In genomic region chr16:8409197-8409596, GRCm38 (mm10) we compare ENCODE assay signal across 9 mouse cellular contexts. TPM values are rescaled to one million over a fixed set of nuclear protein-coding genes. Genes with fewer than 3 reads are reported as not detected.
A peak's percentile ranks its signal among the peaks of the same experiment; 100 is the strongest.
DNase-seq lines count a peak whose midpoint lies in the region; ATAC-seq lines count a peak whose summit lies in the region.
"Had no signal": no experiment of that assay in that cellular context is flagged by ENCODE, and none has a peak within 500 bp of the region (broad histone marks: within the 10 kb centered on the region; RNA-seq: fewer than 3 reads in every experiment).

No protein-coding gene starts in this region.

- peak; percentile 45 for DNase-seq in thymus, postnatal 0 days (ENCODE audit: low spot score)
- no peak for DNase-seq in thymus, postnatal 10 days (ENCODE audit: low spot score in 2 of 2)
- DNase-seq in gastrocnemius, postnatal 14 days = no peak
- no peak for DNase-seq in B cell, adult 2 months
- no peak for DNase-seq in spleen, adult 12 weeks (ENCODE audit: low spot score)

- ATAC-seq in common myeloid progenitor, adult 5-6 weeks (replicated peaks; ENCODE audit: low read depth, poor library complexity, severe bottlenecking) = peak; percentile 70
- ATAC-seq in megakaryocyte progenitor cell, adult 5-6 weeks (replicated peaks; ENCODE audit: poor library complexity) = peak; percentile 77

- intact Hi-C loops in gastrocnemius, postnatal 14 days (cut with DNase I; ENCODE audit: low total_unique reads) = no loop called here

RNA-seq across cellular contexts. Expression of gene Tmem114, which starts 15.7 kb away (rescaled TPM):
- 0.13 TPM in 1 of 2 replicates, not detected in the other for polyA plus RNA-seq in thymus, postnatal 0 days (2015; fragmentation: Nextera tagmentation; extraction: Ambion mirVana)
- not detected in 2 replicates for total RNA-seq in common myeloid progenitor, adult 5-6 weeks (2017)
- 0.62 TPM in 1 of 2 replicates, not detected in the other for total RNA-seq in megakaryocyte progenitor cell, adult 5-6 weeks (2015)
- not detected in 2 replicates for total RNA-seq in megakaryocyte progenitor cell, adult 5-6 weeks (2017)
- not detected for total RNA-seq in gastrocnemius, postnatal 14 days (2021)
- total RNA-seq: liver, adult 2 months had no signal
- polyA plus RNA-seq: erythroblast, embryonic 14.5 days; liver, adult 2 months had no signal
